ENCODE assay signal across 8 mouse cellular contexts in genomic region chr11:118348419-118348818, GRCm38 (mm10). TPM values are rescaled to one million over a fixed set of nuclear protein-coding genes. Genes with fewer than 3 reads are reported as not detected.
DNase-seq lines count a peak whose midpoint lies in the region; ATAC-seq lines count a peak whose summit lies in the region.

No protein-coding gene starts in this region.

- H3K4me2 ChIP-seq in kidney, embryonic 16.5 days (replicated peaks; ENCODE audit: low read depth, low read length): no peak overlapping the region
- no peak overlapping the region for H3K4me2 ChIP-seq in stomach, embryonic 15.5 days
- H3K4me2 ChIP-seq in midbrain, embryonic 16.5 days (ENCODE audit: low read length): no peak overlapping the region

- no peaks in the 10 kb centered on the region for H3K27me3 ChIP-seq in kidney, embryonic 16.5 days (ENCODE audit: insufficient read depth, low read length)
- no peaks in the 10 kb centered on the region for H3K27me3 ChIP-seq in limb, embryonic 10.5 days (ENCODE audit: low read depth, poor library complexity, severe bottlenecking)
- no peaks in the 10 kb centered on the region for H3K27me3 ChIP-seq in stomach, embryonic 15.5 days (replicated peaks)
- H3K27me3 ChIP-seq in midbrain, embryonic 10.5 days (ENCODE audit: low read depth, poor library complexity, severe bottlenecking): peaks cover 7% of the 10 kb centered on the region; the same call in 1 of the 2 replicates
- H3K27me3 ChIP-seq in midbrain, embryonic 16.5 days (ENCODE audit: control insufficient read depth, insufficient read depth, low read depth, low read length): no peaks in the 10 kb centered on the region

- H3K36me3 ChIP-seq in kidney, embryonic 16.5 days (ENCODE audit: insufficient read depth, low read length): no peaks in the 10 kb centered on the region
- peaks cover 30% of the 10 kb centered on the region for H3K36me3 ChIP-seq in limb, embryonic 10.5 days
- H3K36me3 ChIP-seq in stomach, embryonic 15.5 days: no peaks in the 10 kb centered on the region
- H3K36me3 ChIP-seq in midbrain, embryonic 10.5 days: 0 out of 2 replicates have a peak, but pooled peaks cover 5% of the 10 kb centered on the region
- no peaks in the 10 kb centered on the region for H3K36me3 ChIP-seq in midbrain, embryonic 16.5 days (ENCODE audit: control insufficient read depth, insufficient read depth, low read length)

- ATAC-seq in kidney, embryonic 16.5 days (ENCODE audit: low FRiP score, low TSS enrichment): no peak
- no peak for ATAC-seq in stomach, embryonic 15.5 days (ENCODE audit: insufficient read depth, low FRiP score, low read depth)
- ATAC-seq in midbrain, embryonic 16.5 days: no peak

- WGBS in kidney, embryonic 16.5 days: 42% methylated on average over 3 of the region's 3 CpGs
- 58% methylated on average over 3 of the region's 3 CpGs for WGBS in limb, embryonic 10.5 days
- WGBS in stomach, embryonic 15.5 days: 36% methylated on average over 3 of the region's 3 CpGs
- 81% methylated on average over 3 of the region's 3 CpGs for WGBS in midbrain, embryonic 10.5 days
- WGBS in midbrain, embryonic 16.5 days: 75% methylated on average over 3 of the region's 3 CpGs

- no peaks in the 10 kb centered on the region for H3K9me3 ChIP-seq in kidney, embryonic 16.5 days (ENCODE audit: low read length)
- H3K9me3 ChIP-seq in limb, embryonic 10.5 days (replicated peaks): no peaks in the 10 kb centered on the region
- no peaks in the 10 kb centered on the region for H3K9me3 ChIP-seq in stomach, embryonic 15.5 days
- no peaks in the 10 kb centered on the region for H3K9me3 ChIP-seq in midbrain, embryonic 10.5 days (replicated peaks)
- no peaks in the 10 kb centered on the region for H3K9me3 ChIP-seq in midbrain, embryonic 16.5 days (replicated peaks; ENCODE audit: control insufficient read depth, low read length, poor library complexity, severe bottlenecking)

- peaks cover 48% of the 10 kb centered on the region for H3K4me1 ChIP-seq in kidney, embryonic 16.5 days (ENCODE audit: insufficient read depth, low read length)
- peaks cover 55% of the 10 kb centered on the region for H3K4me1 ChIP-seq in limb, embryonic 10.5 days
- H3K4me1 ChIP-seq in stomach, embryonic 15.5 days: peaks cover 47% of the 10 kb centered on the region
- peaks cover 21% of the 10 kb centered on the region for H3K4me1 ChIP-seq in midbrain, embryonic 10.5 days
- H3K4me1 ChIP-seq in midbrain, embryonic 16.5 days (ENCODE audit: control insufficient read depth, insufficient read depth, low read length): peaks cover 18% of the 10 kb centered on the region

- peak overlapping the region; percentile 83 for H3K27ac ChIP-seq in kidney, embryonic 16.5 days (ENCODE audit: low read length)
- peak overlapping the region; percentile 81 for H3K27ac ChIP-seq in limb, embryonic 10.5 days
- peak overlapping the region; percentile 65 for H3K27ac ChIP-seq in stomach, embryonic 15.5 days
- H3K27ac ChIP-seq in midbrain, embryonic 10.5 days (replicated peaks): no peak overlapping the region
- no peak overlapping the region for H3K27ac ChIP-seq in midbrain, embryonic 16.5 days (ENCODE audit: low read length)

- DNase-seq in kidney, adult 9 months: no peak
- peak; percentile 44 for DNase-seq in T-cell, adult 2 months (ENCODE audit: low spot score)
- no peak for DNase-seq in limb, embryonic 10.5 days (ENCODE audit: low spot score)
- DNase-seq in midbrain, embryonic 10.5 days (ENCODE audit: low spot score): no peak
- no peak for DNase-seq in gastrocnemius, postnatal 10 days

- H3K4me3 ChIP-seq in kidney, embryonic 16.5 days (ENCODE audit: low read length): no peak overlapping the region
- H3K4me3 ChIP-seq in limb, embryonic 10.5 days: peak overlapping the region; percentile 16; the same call in 1 of the 2 replicates
- no peak overlapping the region for H3K4me3 ChIP-seq in stomach, embryonic 15.5 days (replicated peaks)
- no peak overlapping the region for H3K4me3 ChIP-seq in midbrain, embryonic 10.5 days
- no peak overlapping the region for H3K4me3 ChIP-seq in midbrain, embryonic 16.5 days (ENCODE audit: low read depth, low read length)

- peak overlapping the region; percentile 32; the same call in 1 of the 2 replicates for H3K9ac ChIP-seq in kidney, embryonic 16.5 days (replicated peaks; ENCODE audit: low read length)
- H3K9ac ChIP-seq in stomach, embryonic 15.5 days: no peak overlapping the region
- no peak overlapping the region for H3K9ac ChIP-seq in midbrain, embryonic 16.5 days (ENCODE audit: low read depth, low read length)

RNA-seq across cellular contexts. Expression of gene Cep295nl, which starts 6.1 kb away (rescaled TPM):
- polyA plus RNA-seq in kidney, embryonic 16.5 days (2015; fragmentation: Nextera tagmentation; extraction: Ambion mirVana): 0.37 and 0.39 TPM in 2 replicates
- 0.61 and 1.1 TPM in 2 replicates for polyA plus RNA-seq in limb, embryonic 10.5 days (2016; fragmentation: Nextera tagmentation; extraction: Ambion mirVana)
- 0.36 and 0.42 TPM in 2 replicates for polyA plus RNA-seq in stomach, embryonic 15.5 days (2015; fragmentation: Nextera tagmentation; extraction: Ambion mirVana)
- 0.06 and 0.21 TPM in 2 replicates for polyA plus RNA-seq in midbrain, embryonic 10.5 days (2016; fragmentation: Nextera tagmentation; extraction: Ambion mirVana)
- total RNA-seq in gastrocnemius, postnatal 10 days (2021): 1 to 10 TPM; 1.2 to 2.7 TPM
- polyA plus RNA-seq in midbrain, embryonic 16.5 days (2015; fragmentation: Nextera tagmentation; extraction: Ambion mirVana): 0.10 and 0.15 TPM in 2 replicates

RNA-seq across cellular contexts. Expression of gene Timp2, which starts 7.1 kb away (rescaled TPM):
- 84.6 TPM in 2 replicates for polyA plus RNA-seq in kidney, embryonic 16.5 days (2015; fragmentation: Nextera tagmentation; extraction: Ambion mirVana)
- polyA plus RNA-seq in limb, embryonic 10.5 days (2016; fragmentation: Nextera tagmentation; extraction: Ambion mirVana): 35.4 and 49.6 TPM in 2 replicates
- 78.8 and 83.0 TPM in 2 replicates for polyA plus RNA-seq in stomach, embryonic 15.5 days (2015; fragmentation: Nextera tagmentation; extraction: Ambion mirVana)
- 29.0 and 32.1 TPM in 2 replicates for polyA plus RNA-seq in midbrain, embryonic 10.5 days (2016; fragmentation: Nextera tagmentation; extraction: Ambion mirVana)
- 100 to 1,000 TPM; 151 to 185 TPM for total RNA-seq in gastrocnemius, postnatal 10 days (2021)
- polyA plus RNA-seq in midbrain, embryonic 16.5 days (2015; fragmentation: Nextera tagmentation; extraction: Ambion mirVana): 83.6 and 98.8 TPM in 2 replicates

RNA-seq across cellular contexts. Expression of gene Lgals3bp, which starts 53.5 kb away (rescaled TPM):
- 14.9 and 18.1 TPM in 2 replicates for polyA plus RNA-seq in kidney, embryonic 16.5 days (2015; fragmentation: Nextera tagmentation; extraction: Ambion mirVana)
- polyA plus RNA-seq in limb, embryonic 10.5 days (2016; fragmentation: Nextera tagmentation; extraction: Ambion mirVana): 2.7 and 3.4 TPM in 2 replicates
- polyA plus RNA-seq in stomach, embryonic 15.5 days (2015; fragmentation: Nextera tagmentation; extraction: Ambion mirVana): 67.4 and 81.5 TPM in 2 replicates
- polyA plus RNA-seq in midbrain, embryonic 10.5 days (2016; fragmentation: Nextera tagmentation; extraction: Ambion mirVana): 0.68 and 1.7 TPM in 2 replicates
- 10 to 100 TPM; 10.7 to 18.2 TPM for total RNA-seq in gastrocnemius, postnatal 10 days (2021)
- polyA plus RNA-seq in midbrain, embryonic 16.5 days (2015; fragmentation: Nextera tagmentation; extraction: Ambion mirVana): 3.8 and 4.4 TPM in 2 replicates

RNA-seq across cellular contexts. Expression of gene Usp36, which starts 58.4 kb away (rescaled TPM):
- polyA plus RNA-seq in kidney, embryonic 16.5 days (2015; fragmentation: Nextera tagmentation; extraction: Ambion mirVana): 21.4 and 24.8 TPM in 2 replicates
- 25.6 and 27.4 TPM in 2 replicates for polyA plus RNA-seq in limb, embryonic 10.5 days (2016; fragmentation: Nextera tagmentation; extraction: Ambion mirVana)
- polyA plus RNA-seq in stomach, embryonic 15.5 days (2015; fragmentation: Nextera tagmentation; extraction: Ambion mirVana): 20.3 and 20.5 TPM in 2 replicates
- 20.4 and 23.6 TPM in 2 replicates for polyA plus RNA-seq in midbrain, embryonic 10.5 days (2016; fragmentation: Nextera tagmentation; extraction: Ambion mirVana)
- total RNA-seq in gastrocnemius, postnatal 10 days (2021): 10 to 100 TPM in 1 of 2 experiments, 1 to 10 TPM in 1; 9.7 to 14.1 TPM
- 17.7 and 18.8 TPM in 2 replicates for polyA plus RNA-seq in midbrain, embryonic 16.5 days (2015; fragmentation: Nextera tagmentation; extraction: Ambion mirVana)

Comparison
In these comparisons a context has a peak if more than half of its experiments do, and no peak if none do; other contexts are left out.
1. H3K27ac ChIP-seq: peak in kidney, embryonic 16.5 days (single experiment), limb, embryonic 10.5 days (single experiment) and stomach, embryonic 15.5 days (single experiment); none in midbrain, embryonic 10.5 days (single experiment) and midbrain, embryonic 16.5 days (single experiment).